Mouse (Mus musculus) heart, embryonic 16.5 days (tissue): Measurements from ENCODE around the gene Trap1. TPM values are rescaled to one million over a fixed set of nuclear protein-coding genes. Genes with fewer than 3 reads are reported as not detected.
"Not testable (repeated sequence)": the region's sequence is repeated elsewhere in the genome, so short reads cannot be mapped to it uniquely, and the experiment has no call there.

Experiments
- ATAC-seq: fragments of 200-750 bp; cut with Nextera tagmentation; replicated peaks from 2 replicates; pipeline ENCODE4 v1.8.0; 2017; ENCODE audit warnings: moderate number of reproducible peaks; ENCODE audit not compliant: insufficient read depth, low FRiP score; ENCODE audit errors: extremely low read depth
- H3K27ac ChIP-seq: fragments of 300-500 bp; sonication (generic); 2 replicates; pipeline ENCODE4 v1.5.1; 2014; ENCODE audit warnings: mild to moderate bottlenecking, low read length, control low read depth, moderate library complexity
- H3K27me3 ChIP-seq: fragments of 300-500 bp; sonication (generic); 2 replicates; pipeline ENCODE4 v1.6.1; 2014; ENCODE audit warnings: low read length, mixed read lengths; ENCODE audit not compliant: control insufficient read depth, insufficient read depth
- H3K36me3 ChIP-seq: fragments of 300-500 bp; sonication (generic); 2 replicates; pipeline ENCODE4 v1.6.1; 2014; ENCODE audit not compliant: control insufficient read depth, insufficient read depth
- H3K4me1 ChIP-seq: fragments of 300-500 bp; sonication (generic); 2 replicates; pipeline ENCODE4 v1.6.1; 2014; ENCODE audit warnings: low read length, mixed read lengths; ENCODE audit not compliant: control insufficient read depth, insufficient read depth
- H3K4me2 ChIP-seq: fragments of 300-500 bp; sonication (generic); 2 replicates; pipeline ENCODE4 v1.6.1; 2014; ENCODE audit warnings: low read depth, mild to moderate bottlenecking, control low read depth, low read length
- H3K4me3 ChIP-seq: fragments of 300-500 bp; sonication (generic); 2 replicates; pipeline ENCODE4 v1.5.1; 2014; ENCODE audit warnings: mild to moderate bottlenecking, control low read depth, low read length
- H3K9ac ChIP-seq: fragments of 300-500 bp; sonication (generic); 2 replicates; pipeline ENCODE4 v1.6.1; 2014; ENCODE audit warnings: low read length, control low read depth
- H3K9me3 ChIP-seq: fragments of 300-500 bp; sonication (generic); replicated peaks from 2 replicates; pipeline ENCODE4 v1.6.1; 2016; ENCODE audit warnings: low read length; ENCODE audit not compliant: control insufficient read depth
- WGBS: fragments of 180-500 bp; shearing (Covaris S2); extraction: QIAGEN DNeasy Blood & Tissue Kit; methylation state at CpG from one replicate; pipeline ENCODE4 v1.1.7; 2014; 5-methylcytosine and 5-hydroxymethylcytosine counted together
- polyA plus RNA-seq: library from polyadenylated mRNA; unstranded; fragments of >200 nt; fragmentation: Nextera tagmentation; extraction: Ambion mirVana; gene quantifications from 2 replicates; pipeline ENCODE4 v1.2.1, GENCODE M21; 2015

Gene Trap1
- polyA plus RNA-seq, 1 experiment from 2014 or later = 142 TPM

GRCm38 (mm10) chr16:4080419-4080818, 2.8 kb upstream of the Trap1 start:
- H3K27ac ChIP-seq = peak overlapping the region; percentile 75
- H3K9ac ChIP-seq, H3K27me3 ChIP-seq, H3K9me3 ChIP-seq, ATAC-seq, H3K4me3 ChIP-seq, H3K4me2 ChIP-seq: not testable (repeated sequence)
- peaks cover 30% of the 10 kb centered on the region for H3K4me1 ChIP-seq
- WGBS = 27% methylated on average over 3 of the region's 3 CpGs
- peaks cover 27% of the 10 kb centered on the region for H3K36me3 ChIP-seq

- H3K4me2 ChIP-seq = no peak overlapping the region
- H3K4me3 ChIP-seq = no peak overlapping the region
- peaks cover 20% of the 10 kb centered on the region for H3K36me3 ChIP-seq
- H3K9ac ChIP-seq = no peak overlapping the region
- H3K4me1 ChIP-seq = peaks cover 36% of the 10 kb centered on the region
- H3K9me3 ChIP-seq = no peaks in the 10 kb centered on the region
- H3K27me3 ChIP-seq = no peaks in the 10 kb centered on the region
- H3K27ac ChIP-seq = peak overlapping the region; percentile 75
- WGBS = 28% methylated on average over 1 of the region's 1 CpGs
- ATAC-seq = peak; percentile 46
Measured at GRCm38 (mm10) chr16:4079656-4080055, 2.0 kb upstream of the Trap1 start.

DNA sequence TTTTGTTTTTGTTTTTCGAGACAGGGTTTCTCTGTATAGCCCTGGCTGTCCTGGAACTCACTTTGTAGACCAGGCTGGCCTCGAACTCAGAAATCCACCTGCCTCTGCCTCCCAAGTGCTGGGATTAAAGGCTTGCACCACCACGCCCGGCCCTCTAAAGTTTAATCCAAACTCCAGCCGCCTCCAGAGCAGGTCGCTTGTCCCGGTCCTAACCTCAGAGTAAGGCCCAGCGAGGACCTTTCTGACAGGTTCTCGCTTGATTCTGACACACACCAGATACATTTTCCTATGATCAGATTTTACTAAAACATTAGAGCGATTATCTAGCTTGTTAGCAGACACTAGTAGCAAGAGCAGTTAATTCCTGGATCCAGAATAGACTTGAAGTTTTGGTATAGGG, 675 bp upstream of the Trap1 start:
- peak overlapping the region; percentile 92 for H3K9ac ChIP-seq
- H3K4me1 ChIP-seq = peaks cover 40% of the 10 kb centered on the region

GRCm38 (mm10) chr16:4074836-4075235, 2.8 kb downstream of the Trap1 start:
- ATAC-seq = no peak
- no peak overlapping the region for H3K4me2 ChIP-seq
- no peaks in the 10 kb centered on the region for H3K27me3 ChIP-seq
- H3K9ac ChIP-seq = no peak overlapping the region
- H3K4me1 ChIP-seq = peaks cover 28% of the 10 kb centered on the region
- no peaks in the 10 kb centered on the region for H3K36me3 ChIP-seq
- H3K4me3 ChIP-seq = no peak overlapping the region
- no peak overlapping the region for H3K27ac ChIP-seq
- 58% methylated on average over 3 of the region's 3 CpGs for WGBS
- no peaks in the 10 kb centered on the region for H3K9me3 ChIP-seq

More for the DNA sequence above, 675 bp upstream of the Trap1 start:
- Histone ChIP-seq H3K4me3 (peak overlapping the region; percentile 91), H3K4me2 (peak overlapping the region; percentile 68), H3K36me3 (peaks cover 11% of the 10 kb centered on the region; the same call in 1 of the 2 replicates), H3K27ac (peak overlapping the region; percentile 94; the same call in 1 of the 2 replicates)
- ATAC-seq, H3K27me3 ChIP-seq, H3K9me3 ChIP-seq: not testable (repeated sequence)
- WGBS = 68% methylated on average over 10 of the region's 10 CpGs

GRCm38 (mm10) chr16:4074297-4074696, 3.3 kb downstream of the Trap1 start:
- H3K4me1 ChIP-seq = peaks cover 25% of the 10 kb centered on the region
- H3K27ac ChIP-seq = no peak overlapping the region
- H3K9me3 ChIP-seq = no peaks in the 10 kb centered on the region
- no peak overlapping the region for H3K4me3 ChIP-seq
- H3K4me2 ChIP-seq = no peak overlapping the region
- no peak for ATAC-seq
- H3K36me3 ChIP-seq = no peaks in the 10 kb centered on the region
- 66% methylated on average over 6 of the region's 6 CpGs for WGBS
- H3K9ac ChIP-seq = no peak overlapping the region
- no peaks in the 10 kb centered on the region for H3K27me3 ChIP-seq

GRCm38 (mm10) chr16:4068588-4068987, 9.0 kb downstream of the Trap1 start:
- H3K4me1 ChIP-seq = no peaks in the 10 kb centered on the region
- H3K4me2 ChIP-seq = no peak overlapping the region
- H3K9me3 ChIP-seq = no peaks in the 10 kb centered on the region
- peak; percentile 49; the same call in 1 of the 2 replicates for ATAC-seq
- WGBS = 49% methylated on average over 8 of the region's 8 CpGs
- no peak overlapping the region for H3K4me3 ChIP-seq
- peaks cover 27% of the 10 kb centered on the region for H3K36me3 ChIP-seq
- no peak overlapping the region for H3K27ac ChIP-seq
- no peak overlapping the region for H3K9ac ChIP-seq
- no peaks in the 10 kb centered on the region for H3K27me3 ChIP-seq

DNA sequence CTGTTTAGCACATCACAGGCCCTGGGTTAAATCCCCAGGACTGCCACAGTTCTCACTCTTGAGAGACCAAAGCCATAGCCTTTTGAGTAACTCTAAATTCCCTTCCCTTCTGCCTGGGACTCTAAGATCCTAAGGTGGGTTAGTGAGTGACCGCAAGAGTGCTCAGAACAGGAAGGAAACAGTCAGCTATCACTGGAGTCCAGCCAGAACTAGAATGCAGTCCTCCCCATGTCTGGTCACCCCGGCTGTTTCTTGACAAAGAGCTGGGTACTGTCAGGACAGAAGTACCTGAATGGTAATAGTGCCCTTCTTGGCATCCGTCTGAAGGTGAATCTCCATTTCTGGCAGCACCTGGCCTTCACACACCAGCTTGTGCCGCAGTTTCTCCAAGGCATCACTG, 12.7 kb downstream of the Trap1 start:
- Histone ChIP-seq H3K27me3 (no peaks in the 10 kb centered on the region), H3K4me3 (no peak overlapping the region), H3K27ac (no peak overlapping the region), H3K9me3 (no peaks in the 10 kb centered on the region), H3K36me3 (peaks cover 50% of the 10 kb centered on the region), H3K9ac (no peak overlapping the region), H3K4me1 (no peaks in the 10 kb centered on the region), H3K4me2 (no peak overlapping the region)
- 93% methylated on average over 4 of the region's 4 CpGs for WGBS
- ATAC-seq = no peak

DNA sequence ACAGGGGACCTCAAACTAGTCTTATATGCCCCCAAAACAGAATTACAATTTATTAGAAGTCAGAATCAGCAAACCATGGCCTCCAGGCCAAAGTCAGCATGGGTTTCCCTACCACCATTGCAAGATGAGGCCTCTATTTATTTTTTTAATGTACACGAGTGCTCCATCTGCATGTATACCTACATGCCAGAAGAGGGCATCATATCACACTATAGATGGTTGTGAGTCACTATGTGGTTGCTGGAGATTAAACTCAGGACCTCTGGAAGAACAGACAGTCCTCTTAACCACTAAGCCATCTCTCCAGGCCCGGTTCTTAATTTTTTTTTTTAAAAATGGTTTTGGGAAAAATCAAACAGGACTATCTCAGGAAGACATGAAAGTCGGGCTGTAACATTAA, 23.8 kb downstream of the Trap1 start:
- no peak for ATAC-seq
- no peak overlapping the region for H3K9ac ChIP-seq
- no peak overlapping the region for H3K27ac ChIP-seq
- H3K4me2 ChIP-seq = no peak overlapping the region
- 87% methylated on average over 3 of the region's 3 CpGs for WGBS
- H3K36me3 ChIP-seq = peaks cover 50% of the 10 kb centered on the region
- no peaks in the 10 kb centered on the region for H3K4me1 ChIP-seq
- H3K9me3 ChIP-seq = no peaks in the 10 kb centered on the region
- H3K4me3 ChIP-seq = no peak overlapping the region
- no peaks in the 10 kb centered on the region for H3K27me3 ChIP-seq

DNA sequence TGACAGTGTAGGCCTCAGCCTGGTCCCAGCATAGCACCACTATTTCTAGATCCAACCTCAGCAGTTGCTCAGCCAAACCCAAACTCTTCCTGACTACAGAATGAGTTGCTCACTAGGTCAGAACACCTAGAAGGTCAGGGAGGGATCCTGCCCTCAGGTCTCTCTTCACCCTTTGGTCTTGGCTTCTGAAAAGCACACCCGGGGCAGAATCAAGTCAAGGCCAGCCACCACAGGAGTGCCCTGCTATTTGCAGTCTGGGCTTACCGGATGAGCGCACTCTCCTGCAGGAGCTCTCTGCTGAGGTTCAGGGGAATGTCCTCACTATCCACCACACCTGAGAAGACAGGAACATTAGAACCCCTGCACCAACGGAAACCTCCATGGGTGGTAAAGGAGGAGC, 25.0 kb downstream of the Trap1 start:
- Histone ChIP-seq H3K36me3 (peaks cover 48% of the 10 kb centered on the region), H3K4me3 (no peak overlapping the region), H3K4me2 (no peak overlapping the region), H3K9ac (no peak overlapping the region), H3K27ac (no peak overlapping the region), H3K9me3 (no peaks in the 10 kb centered on the region), H3K27me3 (no peaks in the 10 kb centered on the region), H3K4me1 (no peaks in the 10 kb centered on the region)
- no peak for ATAC-seq
- 94% methylated on average over 4 of the region's 4 CpGs for WGBS
